Mouse (Mus musculus): ENCODE measurements around the gene Elmsan1.

Elmsan1 gene

GRCm38 (mm10) chr12:84150976-84151375 is 67.7 kb downstream of the Elmsan1 start:
- no peak for DNase-seq (ENCODE audit: low spot score)

GRCm38 (mm10) chr12:84149971-84150370 is 68.7 kb downstream of the Elmsan1 start:
- no peak for DNase-seq (ENCODE audit: low spot score)

- no peak for DNase-seq (ENCODE audit: low spot score)
These were observed 70.1 kb downstream of the Elmsan1 start for GRCm38 (mm10) chr12:84148622-84149012.

- peak; percentile 55 for DNase-seq (ENCODE audit: low spot score)
These were observed 70.6 kb downstream of the Elmsan1 start, which contains the start of gene Pnma1 for GRCm38 (mm10) chr12:84147954-84148621. Pnma1 (minus strand) TSS chr12:84148489.

GRCm38 (mm10) chr12:84142281-84143050 is 76.2 kb downstream of the Elmsan1 start:
- DNase-seq (ENCODE audit: low spot score): no peak

- DNase-seq (ENCODE audit: low spot score): no peak
These were observed 77.4 kb downstream of the Elmsan1 start for GRCm38 (mm10) chr12:84141271-84141670.

GRCm38 (mm10) chr12:84140135-84140534 is 78.5 kb downstream of the Elmsan1 start:
- no peak for DNase-seq (ENCODE audit: low spot score)

GRCm38 (mm10) chr12:84137131-84137530 is 81.5 kb downstream of the Elmsan1 start:
- no peak for DNase-seq (ENCODE audit: low spot score)

GRCm38 (mm10) chr12:84132265-84132664 is 86.4 kb downstream of the Elmsan1 start:
- no peak for DNase-seq (ENCODE audit: low spot score)

GRCm38 (mm10) chr12:84129931-84130330 is 88.8 kb downstream of the Elmsan1 start:
- no peak for DNase-seq (ENCODE audit: low spot score)

GRCm38 (mm10) chr12:84128576-84128975 is 90.1 kb downstream of the Elmsan1 start:
- DNase-seq (ENCODE audit: low spot score): no peak

GRCm38 (mm10) chr12:84126899-84127298 is 91.8 kb downstream of the Elmsan1 start:
- DNase-seq (ENCODE audit: low spot score): no peak

- no peak for DNase-seq (ENCODE audit: low spot score)
These were observed 92.8 kb downstream of the Elmsan1 start for GRCm38 (mm10) chr12:84125892-84126291.

- DNase-seq (ENCODE audit: low spot score): no peak
These were observed 99.1 kb downstream of the Elmsan1 start for GRCm38 (mm10) chr12:84119584-84119983.

- DNase-seq (ENCODE audit: low spot score): peak; percentile 79
These were observed 104.3 kb downstream of the Elmsan1 start, which contains the start of gene Dnal1 for GRCm38 (mm10) chr12:84114153-84114994. Dnal1 (plus strand) TSS chr12:84114366.

GRCm38 (mm10) chr12:84113676-84114075 is 105.0 kb downstream of the Elmsan1 start:
- no peak for DNase-seq (ENCODE audit: low spot score)

- DNase-seq (ENCODE audit: low spot score): no peak
These were observed 107.9 kb downstream of the Elmsan1 start for GRCm38 (mm10) chr12:84110814-84111213.

GRCm38 (mm10) chr12:84109924-84110323 is 108.8 kb downstream of the Elmsan1 start:
- DNase-seq (ENCODE audit: low spot score): no peak

- DNase-seq (ENCODE audit: low spot score): no peak
These were observed 111.0 kb downstream of the Elmsan1 start for GRCm38 (mm10) chr12:84107692-84108091.

GRCm38 (mm10) chr12:84107012-84107411 is 111.7 kb downstream of the Elmsan1 start:
- no peak for DNase-seq (ENCODE audit: low spot score)

- DNase-seq (ENCODE audit: low spot score): no peak
These were observed 117.2 kb downstream of the Elmsan1 start for GRCm38 (mm10) chr12:84101493-84101845.
